Mouse (Mus musculus): ENCODE measurements around the gene Olfr411. TPM values are rescaled to one million over a fixed set of nuclear protein-coding genes. Genes with fewer than 3 reads are reported as not detected.

The Olfr411 gene
- polyA plus RNA-seq, 1 experiment from 2014 or later, result not detected

GRCm38 (mm10) chr11:74385674-74386073 lies 33.2 kb upstream of the Olfr411 start:
- WGBS, result 43% methylated on average over 9 of the region's 9 CpGs
- H3K27ac ChIP-seq (ENCODE audit: low read length), result no peak overlapping the region
- no peak overlapping the region for H3K4me2 ChIP-seq (replicated peaks; ENCODE audit: low read depth, low read length)
- no peak overlapping the region for H3K4me3 ChIP-seq (ENCODE audit: low read depth, low read length)
- no peak overlapping the region for H3K9ac ChIP-seq (replicated peaks; ENCODE audit: low read depth)
- DNase-seq (ENCODE audit: low spot score) (no peak), ATAC-seq (no peak)
- no peaks in the 10 kb centered on the region for H3K4me1 ChIP-seq (ENCODE audit: insufficient read depth, low read depth, low read length)
- no peaks in the 10 kb centered on the region for H3K9me3 ChIP-seq (ENCODE audit: low read length)
- no peaks in the 10 kb centered on the region for H3K36me3 ChIP-seq (ENCODE audit: insufficient read depth, low read length)
- no peaks in the 10 kb centered on the region for H3K27me3 ChIP-seq (replicated peaks; ENCODE audit: insufficient read depth, low read length)
- no peak for TF ChIP-seq CTCF (IDR thresholded peaks at IDR 0.05)
- TF ChIP-seq EP300 (IDR thresholded peaks at IDR 0.05), result no peak

DNA sequence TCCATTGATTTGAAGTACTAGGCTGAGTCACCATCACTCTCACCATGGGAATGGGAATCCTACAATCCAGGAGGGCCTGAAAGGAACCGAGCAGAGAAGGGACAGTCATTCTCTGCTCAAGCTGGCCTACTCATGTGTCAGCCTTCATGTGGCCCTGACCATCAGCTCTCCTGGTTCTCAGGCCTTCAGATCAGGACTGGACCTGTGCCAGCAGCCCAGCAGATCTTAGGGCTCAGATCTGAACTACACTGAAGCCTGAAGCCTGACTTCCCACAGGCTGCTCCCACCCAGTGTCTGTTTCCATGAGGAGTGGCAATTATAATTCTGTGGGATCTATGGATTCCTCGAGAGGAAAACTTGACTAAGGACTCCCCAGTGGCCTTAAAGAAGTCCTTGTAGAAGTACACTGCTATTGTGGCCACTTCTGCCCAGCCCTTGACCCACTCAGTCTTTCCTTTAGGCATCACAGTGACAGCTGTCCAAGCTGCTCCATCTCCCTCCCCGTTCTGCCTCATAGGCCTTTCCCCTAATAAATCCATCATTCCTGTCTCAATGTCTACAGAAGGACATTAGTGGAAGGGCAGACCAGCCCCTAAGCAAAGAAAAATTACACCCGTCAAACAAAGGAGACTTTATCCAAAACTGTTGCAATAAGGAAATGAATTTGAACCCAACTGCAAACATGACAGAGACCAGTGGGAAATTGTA lies 26.9 kb upstream of the Olfr411 start:
- 34% methylated on average over 4 of the region's 4 CpGs for WGBS
- H3K27ac ChIP-seq (ENCODE audit: low read length), result no peak overlapping the region
- H3K9me3 ChIP-seq (ENCODE audit: low read length), result no peaks in the 10 kb centered on the region
- no peaks in the 10 kb centered on the region for H3K36me3 ChIP-seq (ENCODE audit: insufficient read depth, low read length)
- no peak for TF ChIP-seq CTCF (IDR thresholded peaks at IDR 0.05)
- TF ChIP-seq EP300 (IDR thresholded peaks at IDR 0.05), result no peak
- no peak overlapping the region for H3K4me3 ChIP-seq (ENCODE audit: low read depth, low read length)
- DNase-seq (ENCODE audit: low spot score) (no peak), ATAC-seq (no peak)
- H3K27me3 ChIP-seq (replicated peaks; ENCODE audit: insufficient read depth, low read length), result no peaks in the 10 kb centered on the region
- no peak overlapping the region for H3K9ac ChIP-seq (replicated peaks; ENCODE audit: low read depth)
- H3K4me1 ChIP-seq (ENCODE audit: insufficient read depth, low read depth, low read length), result no peaks in the 10 kb centered on the region
- no peak overlapping the region for H3K4me2 ChIP-seq (replicated peaks; ENCODE audit: low read depth, low read length)

- H3K27me3 ChIP-seq (replicated peaks; ENCODE audit: insufficient read depth, low read length), result no peaks in the 10 kb centered on the region
- H3K36me3 ChIP-seq (ENCODE audit: insufficient read depth, low read length), result no peaks in the 10 kb centered on the region
- no peak overlapping the region for H3K4me2 ChIP-seq (replicated peaks; ENCODE audit: low read depth, low read length)
- H3K4me1 ChIP-seq (ENCODE audit: insufficient read depth, low read depth, low read length), result no peaks in the 10 kb centered on the region
- H3K4me3 ChIP-seq (ENCODE audit: low read depth, low read length), result no peak overlapping the region
- H3K9me3 ChIP-seq (ENCODE audit: low read length), result no peaks in the 10 kb centered on the region
- H3K27ac ChIP-seq (ENCODE audit: low read length), result no peak overlapping the region
- H3K9ac ChIP-seq (replicated peaks; ENCODE audit: low read depth), result no peak overlapping the region
- DNase-seq (ENCODE audit: low spot score) (peak; percentile 65), ATAC-seq (no peak)
- 74% methylated on average over 3 of the region's 3 CpGs for WGBS
- TF ChIP-seq CTCF (IDR thresholded peaks at IDR 0.05) (peak; percentile 78), EP300 (IDR thresholded peaks at IDR 0.05) (no peak)
These were observed 24.4 kb upstream of the Olfr411 start for GRCm38 (mm10) chr11:74376847-74377246.

DNA sequence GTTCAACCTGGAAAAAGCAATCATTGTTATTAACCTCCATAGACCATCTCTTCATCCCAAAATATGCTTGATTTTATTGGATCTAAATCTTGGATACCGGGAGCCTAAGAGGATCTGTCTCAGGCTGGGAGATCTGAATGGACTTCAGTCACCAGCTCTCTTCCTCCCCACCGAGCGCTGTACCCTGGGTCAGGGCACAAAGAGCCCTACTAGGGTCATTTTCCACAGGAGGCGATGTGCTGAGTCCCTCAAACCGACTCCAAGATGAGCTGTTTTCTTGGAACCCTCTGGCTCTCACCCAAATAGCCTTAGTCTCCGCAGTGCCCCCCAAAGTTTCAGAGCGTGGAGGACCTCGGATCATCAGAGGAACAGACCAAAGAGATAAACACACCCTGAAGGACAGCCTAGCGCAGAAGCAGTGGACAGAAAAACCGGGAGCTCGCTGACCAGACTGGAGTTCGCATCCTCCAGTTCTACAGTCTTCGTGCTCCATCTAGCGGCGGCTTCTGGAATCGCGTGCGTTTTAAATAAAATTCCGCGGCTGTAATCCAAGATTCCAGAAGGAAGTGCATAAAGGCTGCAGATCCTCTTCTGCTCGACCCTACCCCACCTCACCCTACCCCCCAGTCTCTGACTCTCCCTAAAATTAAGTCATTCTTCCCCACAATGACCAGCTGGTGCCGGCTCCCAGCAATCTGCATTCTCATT lies 19.1 kb upstream of the Olfr411 start:
- no peaks in the 10 kb centered on the region for H3K27me3 ChIP-seq (replicated peaks; ENCODE audit: insufficient read depth, low read length)
- ATAC-seq (0 out of 2 replicates have a peak, but pooled peaks have one; percentile 16), DNase-seq (ENCODE audit: low spot score) (peak; percentile 61)
- H3K36me3 ChIP-seq (ENCODE audit: insufficient read depth, low read length), result no peaks in the 10 kb centered on the region
- WGBS, result 11% methylated on average over 22 of the region's 22 CpGs
- TF ChIP-seq CTCF (IDR thresholded peaks at IDR 0.05), result peak; percentile 84
- no peak for TF ChIP-seq EP300 (IDR thresholded peaks at IDR 0.05)
- H3K9me3 ChIP-seq (ENCODE audit: low read length), result no peaks in the 10 kb centered on the region
- no peak overlapping the region for H3K27ac ChIP-seq (ENCODE audit: low read length)
- no peaks in the 10 kb centered on the region for H3K4me1 ChIP-seq (ENCODE audit: insufficient read depth, low read depth, low read length)
- H3K4me3 ChIP-seq (ENCODE audit: low read depth, low read length), result no peak overlapping the region
- H3K9ac ChIP-seq (replicated peaks; ENCODE audit: low read depth), result no peak overlapping the region
- no peak overlapping the region for H3K4me2 ChIP-seq (replicated peaks; ENCODE audit: low read depth, low read length)

GRCm38 (mm10) chr11:74361769-74362168 lies 9.3 kb upstream of the Olfr411 start, which contains the start of gene Olfr412:
TSS of gene Olfr412 (plus strand) at chr11:74362069.
- Histone ChIP-seq H3K9me3 (ENCODE audit: low read length) (no peaks in the 10 kb centered on the region), H3K4me2 (replicated peaks; ENCODE audit: low read depth, low read length) (no peak within 1 kb of the TSS), H3K9ac (replicated peaks; ENCODE audit: low read depth) (no peak within 1 kb of the TSS), H3K4me1 (ENCODE audit: insufficient read depth, low read depth, low read length) (no peaks in the 10 kb centered on the region), H3K27me3 (replicated peaks; ENCODE audit: insufficient read depth, low read length) (no peaks in the 10 kb centered on the region), H3K27ac (ENCODE audit: low read length) (no peak within 1 kb of the TSS), H3K4me3 (ENCODE audit: low read depth, low read length) (no peak within 1 kb of the TSS), H3K36me3 (ENCODE audit: insufficient read depth, low read length) (no peaks in the 10 kb centered on the region)
- no peak for ATAC-seq
- WGBS, result 59% methylated on average over 1 of the region's 1 CpGs
- no peak for DNase-seq (ENCODE audit: low spot score)
- TF ChIP-seq CTCF (IDR thresholded peaks at IDR 0.05) (no peak), EP300 (IDR thresholded peaks at IDR 0.05) (no peak)

DNA sequence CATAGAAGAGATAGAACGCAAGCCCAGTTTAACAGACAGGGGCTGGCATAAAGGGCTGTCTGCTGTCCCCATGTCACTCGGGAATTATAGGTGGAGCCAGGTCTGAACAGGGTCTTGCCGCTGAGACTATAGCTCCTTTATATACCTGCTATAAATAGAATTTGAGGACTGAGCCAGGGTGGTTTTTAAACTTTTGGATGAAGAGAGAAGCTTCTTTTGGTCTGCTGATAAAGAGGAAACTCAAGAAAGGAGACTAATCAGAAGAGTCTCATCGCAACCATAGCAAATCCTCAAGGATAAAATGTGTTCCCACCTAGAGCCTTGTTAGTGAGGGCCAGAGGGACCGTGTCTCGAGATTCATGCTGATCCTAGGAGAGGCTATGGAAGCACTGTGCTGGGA lies 14.5 kb downstream of the Olfr411 start, which contains the start of gene Olfr410:
TSS of gene Olfr410 (minus strand) at position 101 of the 400 bp plus-strand sequence.
- TF ChIP-seq EP300 (IDR thresholded peaks at IDR 0.05), result no peak
- TF ChIP-seq CTCF (IDR thresholded peaks at IDR 0.05), result no peak
- WGBS, result 75% methylated on average over 6 of the region's 6 CpGs

More for the DNA sequence above, 14.5 kb downstream of the Olfr411 start, which contains the start of gene Olfr410:
- no peaks in the 10 kb centered on the region for H3K9me3 ChIP-seq (ENCODE audit: low read length)
- no peaks in the 10 kb centered on the region for H3K36me3 ChIP-seq (ENCODE audit: insufficient read depth, low read length)
- no peak within 1 kb of the TSS for H3K27ac ChIP-seq (ENCODE audit: low read length)
- H3K9ac ChIP-seq (replicated peaks; ENCODE audit: low read depth), result no peak within 1 kb of the TSS
- H3K27me3 ChIP-seq (replicated peaks; ENCODE audit: insufficient read depth, low read length), result no peaks in the 10 kb centered on the region
- DNase-seq (ENCODE audit: low spot score) (no peak), ATAC-seq (no peak)
- H3K4me3 ChIP-seq (ENCODE audit: low read depth, low read length), result no peak within 1 kb of the TSS
- no peak within 1 kb of the TSS for H3K4me2 ChIP-seq (replicated peaks; ENCODE audit: low read depth, low read length)
- H3K4me1 ChIP-seq (ENCODE audit: insufficient read depth, low read depth, low read length), result no peaks in the 10 kb centered on the region

Data from lung, postnatal 0 days (tissue).